16 mouse cellular contexts compared by ENCODE assay signal in the genomic region with DNA sequence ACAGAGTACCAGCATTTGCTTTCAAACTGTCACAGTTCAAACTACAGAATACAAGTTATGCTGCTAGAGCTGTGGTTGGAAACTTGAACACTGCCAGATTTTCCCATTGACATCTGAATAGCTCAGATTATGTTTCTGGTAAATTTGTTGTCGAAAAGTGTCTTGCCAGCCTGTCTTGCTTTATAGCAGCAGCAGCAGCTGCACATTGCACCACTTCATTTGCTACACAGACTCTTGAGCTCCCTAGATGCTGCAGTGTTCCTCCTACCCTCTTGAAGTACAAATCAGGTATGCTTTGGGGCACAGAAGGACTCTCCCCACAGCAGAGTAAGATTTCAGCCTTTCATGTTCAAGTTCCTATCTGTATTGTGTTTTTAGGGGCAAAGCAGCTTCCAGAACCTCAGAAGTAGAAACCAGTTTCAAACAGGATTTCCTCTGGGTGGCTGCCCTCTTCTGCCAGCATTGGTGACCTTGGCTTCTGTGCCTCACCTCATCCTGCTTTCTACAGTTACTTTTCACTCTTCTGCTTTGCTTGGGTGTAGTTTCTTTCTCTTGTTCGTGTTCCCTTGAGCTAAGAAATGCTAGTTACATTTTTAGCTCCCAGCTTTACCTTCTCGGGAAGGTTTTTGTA. TPM values are rescaled to one million over a fixed set of nuclear protein-coding genes. Genes with fewer than 3 reads are reported as not detected.
DNase-seq lines count a peak whose midpoint lies in the region; ATAC-seq and TF ChIP-seq lines count a peak whose summit lies in the region.
"Had no signal": no experiment of that assay in that cellular context is flagged by ENCODE, and none has a peak within 500 bp of the region (broad histone marks: within the 10 kb centered on the region; RNA-seq: fewer than 3 reads in every experiment).

No protein-coding gene starts in this region.

- H3K36me3 ChIP-seq in limb, embryonic 15.5 days: no peaks in the 10 kb centered on the region
- H3K36me3 ChIP-seq in limb, embryonic 10.5 days: no peaks in the 10 kb centered on the region
- H3K36me3 ChIP-seq in intestine, postnatal 0 days (ENCODE audit: control insufficient read depth, insufficient read depth): no peaks in the 10 kb centered on the region
- H3K36me3 ChIP-seq: forebrain, embryonic 10.5 days; intestine, embryonic 15.5 days; liver, embryonic 12.5 days had no signal

- no peak overlapping the region for H3K4me3 ChIP-seq in limb, embryonic 15.5 days
- no peak overlapping the region for H3K4me3 ChIP-seq in limb, embryonic 10.5 days
- no peak overlapping the region for H3K4me3 ChIP-seq in intestine, postnatal 0 days (ENCODE audit: low read depth, low read length)
- H3K4me3 ChIP-seq: forebrain, embryonic 10.5 days; intestine, embryonic 15.5 days; liver, embryonic 12.5 days had no signal

- TF ChIP-seq CTCF in intestine, postnatal 0 days (IDR thresholded peaks at IDR 0.05; ENCODE audit: low read depth): no peak

- H3K27me3 ChIP-seq in limb, embryonic 15.5 days: no peaks in the 10 kb centered on the region
- H3K27me3 ChIP-seq in limb, embryonic 10.5 days (ENCODE audit: low read depth, poor library complexity, severe bottlenecking): no peaks in the 10 kb centered on the region
- H3K27me3 ChIP-seq in intestine, postnatal 0 days (replicated peaks; ENCODE audit: control insufficient read depth, insufficient read depth, low read length): no peaks in the 10 kb centered on the region
- H3K27me3 ChIP-seq: intestine, embryonic 15.5 days; liver, embryonic 12.5 days had no signal

- H3K9ac ChIP-seq in limb, embryonic 15.5 days: no peak overlapping the region
- H3K9ac ChIP-seq in intestine, postnatal 0 days (ENCODE audit: low read depth, low read length): no peak overlapping the region
- H3K9ac ChIP-seq: intestine, embryonic 15.5 days; liver, embryonic 12.5 days had no signal

- intact Hi-C loops in heart, postnatal 25 days (cut with DNase I): no loop called here

- WGBS in limb, embryonic 15.5 days: 64% methylated on average over 3 of the region's 3 CpGs
- 82% methylated on average over 3 of the region's 3 CpGs for whole genome bisulfite sequencing in limb, embryonic 10.5 days
- 74% methylated on average over 3 of the region's 3 CpGs for WGBS in intestine, postnatal 0 days

- DNase-seq in heart, adult 11 months: peak; percentile 60
- DNase-seq in heart, postnatal 25 days (ENCODE audit: low spot score): no peak
- no peak for DNase-seq in limb, embryonic 10.5 days (ENCODE audit: low spot score)
- DNase-seq in T-cell, adult 2 months (ENCODE audit: low spot score): peak; percentile 3
- DNase-seq: adrenal gland, postnatal 25 days; cerebellum, postnatal 10 days; kidney, postnatal 10 days; right cerebral cortex, adult 18-20 months; spleen, adult 18-20 months; thymus, postnatal 36 days had no signal

- no peak overlapping the region for H3K4me2 ChIP-seq in limb, embryonic 15.5 days
- no peak overlapping the region for H3K4me2 ChIP-seq in intestine, postnatal 0 days (replicated peaks; ENCODE audit: low read depth)
- H3K4me2 ChIP-seq: intestine, embryonic 15.5 days; liver, embryonic 12.5 days had no signal

- peak overlapping the region; percentile 18 for H3K27ac ChIP-seq in limb, embryonic 15.5 days
- H3K27ac ChIP-seq in limb, embryonic 10.5 days: no peak overlapping the region
- no peak overlapping the region for H3K27ac ChIP-seq in intestine, postnatal 0 days (ENCODE audit: low read depth, low read length)
- H3K27ac ChIP-seq: forebrain, embryonic 10.5 days; intestine, embryonic 15.5 days; liver, embryonic 12.5 days had no signal

- no peak for ATAC-seq in limb, embryonic 15.5 days (ENCODE audit: insufficient number of reproducible peaks, low FRiP score, low TSS enrichment, low read depth)
- ATAC-seq in inflammation-experienced regulatory T-cells, adult 6 months: peak; percentile 41
- ATAC-seq in intestine, postnatal 0 days: no peak
- ATAC-seq: intestine, embryonic 15.5 days; liver, embryonic 12.5 days had no signal

- peaks cover 6% of the 10 kb centered on the region; the same call in 1 of the 2 replicates for H3K4me1 ChIP-seq in limb, embryonic 15.5 days
- H3K4me1 ChIP-seq in limb, embryonic 10.5 days: no peaks in the 10 kb centered on the region
- peaks cover 7% of the 10 kb centered on the region; the same call in 1 of the 2 replicates for H3K4me1 ChIP-seq in intestine, postnatal 0 days (replicated peaks; ENCODE audit: control insufficient read depth, insufficient read depth, low read length)
- H3K4me1 ChIP-seq: forebrain, embryonic 10.5 days; intestine, embryonic 15.5 days; liver, embryonic 12.5 days had no signal

- no peaks in the 10 kb centered on the region for H3K9me3 ChIP-seq in limb, embryonic 15.5 days
- H3K9me3 ChIP-seq in limb, embryonic 10.5 days (replicated peaks): no peaks in the 10 kb centered on the region
- H3K9me3 ChIP-seq in intestine, postnatal 0 days (ENCODE audit: control insufficient read depth): no peaks in the 10 kb centered on the region
- H3K9me3 ChIP-seq: forebrain, embryonic 10.5 days; intestine, embryonic 15.5 days; liver, embryonic 12.5 days had no signal

RNA-seq across cellular contexts. Expression of a gene that starts 49.9 kb away (rescaled TPM):
- total RNA-seq in heart, postnatal 25 days (2021): 10 to 100 TPM; 24.9 to 31.5 TPM
- polyA plus RNA-seq in limb, embryonic 15.5 days (2015; fragmentation: Nextera tagmentation; extraction: Ambion mirVana): 20.2 and 21.9 TPM in 2 replicates
- polyA plus RNA-seq in limb, embryonic 10.5 days (2016; fragmentation: Nextera tagmentation; extraction: Ambion mirVana): 17.1 and 21.3 TPM in 2 replicates
- 10 to 100 TPM in 2 of 3 experiments, 1 to 10 TPM in 1; 10.0 to 16.4 (median 14.8) TPM for polyA plus RNA-seq in inflammation-experienced regulatory T-cells, adult 6 months (2017; shearing (Covaris generic))
- polyA plus RNA-seq in intestine, postnatal 0 days (2015; fragmentation: Nextera tagmentation; extraction: Ambion mirVana): 14.2 and 14.6 TPM in 2 replicates

Comparison
In these comparisons a context has a peak if more than half of its experiments do, and no peak if none do; other contexts are left out.
1. DNase-seq: peak in heart, adult 11 months (single experiment) and T-cell, adult 2 months (single experiment); none in heart, postnatal 25 days (single experiment) and limb, embryonic 10.5 days (single experiment).